Mouse (Mus musculus) adrenal gland, adult 8-10 months (tissue): ENCODE data around the gene C2cd2. TPM values are rescaled to one million over a fixed set of nuclear protein-coding genes. Genes with fewer than 3 reads are reported as not detected.

Experiments
- DNase-seq: peaks from one replicate; pipeline ENCODE4 v3.0.0; 2022
- microRNA-seq, 2 experiments: library from miRNA; unstranded; fragments of <30 nt; microRNA quantifications; one replicate each; pipeline ENCODE4 v1.2.0; 2022
- total RNA-seq, 4 experiments: library from RNA; stranded (reverse); gene quantifications; 2 replicates each; pipeline ENCODE4 v1.2.4; 2022

The C2cd2 gene
- total RNA-seq, 4 experiments from 2014 or later, result 15.2 to 23.5 (median 20.8) TPM

DNA sequence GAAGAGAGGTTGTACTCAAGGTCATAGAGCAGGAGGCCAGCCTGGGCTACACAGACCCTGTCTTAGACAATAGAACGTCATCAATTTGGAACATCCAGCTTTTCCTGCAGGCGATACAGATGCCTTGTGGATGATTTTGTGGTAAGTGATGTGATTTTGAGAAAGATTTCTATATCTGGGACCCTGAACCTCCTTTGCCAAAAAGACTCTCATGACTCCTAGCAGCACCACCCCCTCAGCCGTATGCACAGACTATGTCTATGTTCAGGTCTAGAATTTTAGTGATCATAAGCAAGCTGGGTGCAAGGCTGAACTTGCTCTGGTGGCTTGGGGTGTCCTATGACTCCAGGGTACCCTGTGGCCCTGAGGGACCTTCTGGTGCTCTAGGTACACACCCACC, 156.8 kb downstream of the C2cd2 start:
- no peak for DNase-seq

Small RNA genes within 50 kb of the gene (microRNA-seq; reads per million reads assigned to microRNA genes)
- gene Mir6964, result 0.18 to 1.0 reads per million in 2 experiments

Other genes with a start within 250 kb of the C2cd2 start
- gene Ripk4, start 198.8 kb downstream of the C2cd2 start, total RNA-seq, result 1 to 10 TPM; 2.0 to 2.5 (median 2.2) TPM
- gene Prdm15, start 110.7 kb downstream of the C2cd2 start, total RNA-seq, result 10 to 100 TPM in 3 of 4 experiments, 1 to 10 TPM in 1; 8.8 to 17.4 (median 16.7) TPM
- gene Zbtb21, start within 50 bp of the C2cd2 start, total RNA-seq, result 10 to 100 TPM; 28.3 to 48.0 (median 36.4) TPM
- 10 to 100 TPM; 44.5 to 64.9 (median 50.7) TPM for gene B230307C23Rik, start 34.7 kb upstream of the C2cd2 start, total RNA-seq
- gene A630089N07Rik, start 119.9 kb upstream of the C2cd2 start, total RNA-seq, result 10 to 100 TPM in 1 of 4 experiments, 1 to 10 TPM in 3; 7.7 to 13.7 (median 9.3) TPM